Mouse (Mus musculus) natural killer cell, adult 2 months (primary cell): ENCODE results near the gene Ctcfl.
"Not testable (repeated sequence)": the region's sequence is repeated elsewhere in the genome, so short reads cannot be mapped to it uniquely, and the experiment has no call there.

Experiments
- DNase-seq, 2 experiments: peaks; one replicate each; pipeline ENCODE4 v3.0.0; 2022; ENCODE audit warnings: low spot score in 2 of 2

Gene Ctcfl

GRCm38 (mm10) chr2:173143611-173144010 is 24.3 kb upstream of the Ctcfl start:
- no peak for DNase-seq

GRCm38 (mm10) chr2:173138323-173139239 is 19.3 kb upstream of the Ctcfl start:
- no peak for DNase-seq

GRCm38 (mm10) chr2:173134695-173135094 is 15.4 kb upstream of the Ctcfl start:
- no peak for DNase-seq

- no peak for DNase-seq
Observed at GRCm38 (mm10) chr2:173132794-173133300, 13.5 kb upstream of the Ctcfl start.

- DNase-seq: no peak
Observed at GRCm38 (mm10) chr2:173132262-173132661, 12.9 kb upstream of the Ctcfl start.

DNA sequence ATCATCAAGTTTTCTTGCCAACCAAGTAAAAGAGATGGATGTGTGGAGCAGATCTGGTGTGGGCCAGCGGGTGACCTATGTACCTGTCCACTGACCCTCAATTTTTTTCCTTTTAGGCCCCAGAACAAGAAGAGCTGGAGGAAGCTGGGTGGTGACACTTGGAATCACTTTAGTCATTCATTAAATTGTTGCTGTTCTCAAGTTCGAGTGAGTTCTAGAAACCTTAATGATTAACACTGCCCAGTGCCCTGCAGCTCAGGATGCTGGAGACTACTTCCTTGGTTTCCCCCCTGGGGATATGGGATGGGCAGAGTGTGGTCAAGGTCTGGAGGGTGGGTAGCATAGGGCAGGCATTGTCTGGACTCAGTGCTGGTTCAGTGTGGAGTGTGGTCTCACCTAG is 9.8 kb upstream of the Ctcfl start:
- DNase-seq: no peak

GRCm38 (mm10) chr2:173126386-173126785 is 7.1 kb upstream of the Ctcfl start:
- DNase-seq: no peak

GRCm38 (mm10) chr2:173124022-173124735 is 4.9 kb upstream of the Ctcfl start:
- DNase-seq: no peak

GRCm38 (mm10) chr2:173120117-173120516 is 792 bp upstream of the Ctcfl start:
- DNase-seq: not testable (repeated sequence)

- DNase-seq: not testable (repeated sequence)
Observed at GRCm38 (mm10) chr2:173113796-173114195, 5.5 kb downstream of the Ctcfl start.

GRCm38 (mm10) chr2:173110571-173110970 is 8.8 kb downstream of the Ctcfl start:
- DNase-seq: no peak

GRCm38 (mm10) chr2:173109510-173109909 is 9.8 kb downstream of the Ctcfl start:
- DNase-seq: no peak

GRCm38 (mm10) chr2:173108509-173109190 is 10.7 kb downstream of the Ctcfl start:
- no peak for DNase-seq

DNA sequence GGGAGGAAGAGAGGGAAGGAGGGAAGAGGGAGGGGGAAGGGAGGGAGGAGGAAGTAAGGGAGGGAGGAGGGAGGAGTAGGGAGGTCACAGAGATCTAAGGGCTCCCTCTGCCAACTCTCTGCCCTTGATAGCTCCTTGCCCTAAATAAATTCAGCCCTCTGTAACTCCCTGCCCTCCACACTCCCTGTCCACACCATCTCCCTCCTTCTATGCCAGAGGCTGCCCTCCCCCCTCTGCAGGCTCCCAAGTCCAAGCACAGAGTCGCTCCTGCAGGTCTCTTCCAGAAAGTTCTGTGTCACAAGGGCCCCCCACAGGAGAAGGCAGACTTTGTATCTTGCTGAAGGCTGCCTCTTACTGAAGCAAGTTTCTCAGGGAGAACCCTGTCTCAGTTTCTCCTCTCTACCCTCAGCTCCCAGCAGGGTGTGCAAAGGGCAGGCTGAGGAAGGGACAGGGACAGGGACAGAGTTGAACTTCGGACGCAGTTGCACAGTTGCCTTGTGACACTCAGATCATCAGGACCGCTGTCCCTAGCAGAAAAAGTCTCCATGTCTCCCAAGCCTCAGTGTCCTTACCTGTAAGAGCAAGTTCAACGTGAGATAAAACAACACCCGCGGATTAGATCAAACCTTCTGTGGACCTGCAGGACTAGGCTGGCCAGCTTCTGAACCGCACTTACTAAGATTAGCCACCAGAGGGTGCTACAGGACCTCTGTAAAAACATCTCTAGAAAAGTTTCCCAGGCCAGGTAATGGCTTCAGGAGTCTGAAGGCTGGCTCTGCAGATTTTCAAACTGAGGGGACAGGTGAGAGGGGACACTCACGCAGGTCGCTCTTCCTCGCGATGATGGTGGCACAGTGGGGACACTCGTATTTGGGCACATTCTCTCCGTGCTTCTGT is 12.2 kb downstream of the Ctcfl start:
- DNase-seq: peak; percentile 38 to 50

- no peak for DNase-seq
Observed at GRCm38 (mm10) chr2:173106409-173106808, 12.9 kb downstream of the Ctcfl start.

DNA sequence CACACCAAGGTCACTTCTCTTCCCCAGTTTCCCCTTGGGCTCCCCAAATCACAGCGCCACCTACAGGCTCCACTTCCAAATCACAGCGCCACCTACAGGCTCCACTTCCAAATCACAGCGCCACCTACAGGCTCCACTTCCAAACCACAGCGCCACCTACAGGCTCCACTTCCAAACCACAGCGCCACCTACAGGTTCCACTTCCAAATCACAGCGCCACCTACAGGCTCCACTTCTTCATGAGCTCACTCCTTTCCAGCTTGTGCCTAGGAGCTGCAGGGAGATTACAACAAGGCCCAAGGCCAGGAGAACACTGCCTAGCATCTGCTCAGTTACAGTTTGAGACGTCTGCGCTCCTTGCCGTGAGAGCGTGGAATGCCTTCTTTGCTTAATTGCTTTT is 22.0 kb downstream of the Ctcfl start:
- peak; percentile 51 to 61 for DNase-seq

DNA sequence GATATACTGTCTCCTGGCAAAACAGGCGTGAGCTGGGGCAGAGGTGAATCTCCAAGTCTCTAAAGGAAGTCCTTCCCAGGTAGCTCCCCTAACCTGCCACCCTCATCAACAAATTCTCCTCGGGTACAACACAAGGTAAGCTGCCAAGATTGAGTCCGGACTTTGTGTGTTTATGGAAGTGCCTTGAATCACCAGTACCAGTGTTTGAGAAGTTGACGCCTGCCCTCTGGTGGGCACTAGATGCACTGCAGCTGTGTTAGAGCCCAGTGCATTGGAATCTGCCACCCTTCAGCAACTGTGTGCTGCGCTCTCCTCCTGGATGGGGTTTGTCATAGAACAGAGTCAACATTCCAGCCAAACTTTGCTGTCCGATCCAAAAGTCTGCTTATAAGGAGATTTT is 29.9 kb downstream of the Ctcfl start:
- peak; percentile 68 to 81 for DNase-seq

DNA sequence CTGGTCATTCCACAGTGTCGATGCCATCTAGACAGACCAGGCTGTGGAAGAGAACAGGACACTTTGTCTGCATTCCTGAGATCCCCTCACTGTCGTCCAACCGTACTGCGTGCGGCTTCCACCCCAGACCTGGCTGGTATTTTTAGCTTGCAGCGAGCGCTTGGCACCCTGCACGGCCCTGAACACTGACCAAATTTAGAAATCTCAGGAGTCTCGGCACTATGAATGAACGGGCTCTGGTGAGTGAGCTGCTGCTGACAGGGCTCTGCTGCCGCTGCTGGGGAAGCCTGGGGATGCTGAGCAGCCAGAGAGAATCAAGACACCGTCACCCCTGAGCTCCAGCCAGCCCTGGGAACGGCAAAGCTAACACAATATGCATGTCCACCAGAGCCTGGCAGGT is 31.9 kb downstream of the Ctcfl start:
- DNase-seq: no peak

DNA sequence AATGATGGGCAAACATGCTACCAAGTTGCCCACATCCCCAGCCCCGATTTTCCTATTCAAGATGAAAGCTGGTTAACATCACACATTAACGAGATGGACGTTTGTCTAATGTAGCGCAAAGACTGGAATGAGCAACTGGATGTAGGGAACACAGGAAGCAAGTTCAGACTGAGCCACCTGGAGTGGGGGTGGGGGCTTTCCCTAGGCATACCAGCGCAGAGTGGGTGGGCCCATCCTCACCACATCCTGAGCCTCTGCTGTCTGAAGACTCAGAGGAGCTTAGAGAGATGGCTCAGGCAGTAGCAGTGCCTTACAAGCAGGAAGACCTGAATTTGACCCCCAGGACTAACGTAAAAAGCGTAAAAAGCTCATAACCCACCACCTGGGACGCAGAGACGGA is 33.6 kb downstream of the Ctcfl start:
- peak; percentile 27 to 70 for DNase-seq

DNA sequence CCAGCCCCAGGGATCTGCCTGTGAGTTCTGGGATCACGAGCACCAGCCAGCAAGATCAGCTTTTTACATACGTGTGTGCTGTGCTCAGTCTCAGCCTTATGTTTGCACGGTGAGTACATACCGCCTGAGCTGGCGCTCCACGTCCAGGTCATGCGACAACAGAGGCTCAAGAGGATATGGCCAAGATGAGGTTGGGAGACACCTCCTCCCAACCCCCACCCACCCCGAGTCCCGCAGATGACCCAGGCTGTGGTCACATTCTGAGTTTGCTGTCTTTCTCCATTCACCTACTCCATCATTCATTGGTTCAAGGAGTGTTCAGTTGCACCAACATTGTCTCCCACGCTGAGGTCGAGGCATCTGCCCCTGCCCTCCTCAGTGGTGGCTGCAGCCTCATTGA is 34.5 kb downstream of the Ctcfl start:
- DNase-seq: no peak
